Mouse (Mus musculus) C2C12 (cell line): ENCODE measurements around the gene Tcerg1l.

Experiments
- CTCF ChIP-seq: IDR thresholded peaks from one replicate; pipeline ENCODE4 v1.5.1; 2011; ENCODE audit not compliant: control insufficient read depth, insufficient read depth, insufficient read length
- FOSL1 ChIP-seq: IDR thresholded peaks from one replicate; pipeline ENCODE4 v1.8.0; 2011; ENCODE audit warnings: mild to moderate bottlenecking, low read length; ENCODE audit not compliant: poor library complexity, insufficient read depth, severe bottlenecking
- MAX ChIP-seq: IDR thresholded peaks from one replicate; pipeline ENCODE4 v1.6.1; 2011; ENCODE audit warnings: mild to moderate bottlenecking, control low read depth
- MYOG ChIP-seq: IDR thresholded peaks from one replicate; pipeline ENCODE4 v1.6.1; 2011; ENCODE audit not compliant: control insufficient read depth, insufficient read length; ENCODE audit errors: extremely low read depth

GRCm38 (mm10) chr7:138217556-138218098 is 179.9 kb downstream of the Tcerg1l start:
- TF ChIP-seq CTCF (no peak), MAX (no peak), MYOG (no peak), FOSL1 (no peak)
